19 mouse cellular contexts compared by ENCODE assay signal in the genomic region with DNA sequence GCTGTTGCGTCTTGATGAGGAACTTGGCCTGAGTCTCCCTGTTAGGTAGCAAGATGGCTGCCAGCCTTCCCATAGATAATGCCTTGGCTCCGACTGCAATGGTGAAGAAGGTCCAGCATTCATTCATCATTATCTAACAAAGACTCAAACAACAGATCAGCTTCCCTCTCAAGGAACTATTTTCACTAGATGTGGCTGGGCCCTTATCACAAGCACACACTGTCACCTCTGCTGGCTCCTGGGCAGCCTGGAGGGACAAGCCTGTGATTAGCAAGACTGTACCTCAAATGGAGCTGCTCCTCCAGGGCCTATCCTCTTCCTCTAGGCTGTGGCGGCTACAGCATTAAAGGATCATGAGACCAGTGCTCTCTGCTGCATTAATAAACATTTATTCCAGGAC. TPM values are rescaled to one million over a fixed set of nuclear protein-coding genes. Genes with fewer than 3 reads are reported as not detected.
DNase-seq lines count a peak whose midpoint lies in the region; ATAC-seq and TF ChIP-seq lines count a peak whose summit lies in the region.
"Had no signal": no experiment of that assay in that cellular context is flagged by ENCODE, and none has a peak within 500 bp of the region (broad histone marks: within the 10 kb centered on the region; RNA-seq: fewer than 3 reads in every experiment).

No protein-coding gene starts in this region.

- no peak for TF ChIP-seq CTCF in liver, embryonic 14.5 days (IDR thresholded peaks at IDR 0.05; ENCODE audit: low read depth)

- H3K4me3 ChIP-seq in forebrain, embryonic 12.5 days (replicated peaks), result no peak overlapping the region
- H3K4me3 ChIP-seq in forebrain, embryonic 16.5 days (replicated peaks; ENCODE audit: low read length), result no peak overlapping the region
- no peak overlapping the region for H3K4me3 ChIP-seq in intestine, embryonic 15.5 days (replicated peaks)
- H3K4me3 ChIP-seq in intestine, embryonic 16.5 days (ENCODE audit: low read length), result no peak overlapping the region
- no peak overlapping the region for H3K4me3 ChIP-seq in liver, embryonic 14.5 days (ENCODE audit: insufficient read depth in 1 of 2, low read depth in 2 of 2, low read length in 2 of 2)
- no peak overlapping the region for H3K4me3 ChIP-seq in midbrain, embryonic 15.5 days
- H3K4me3 ChIP-seq: gastrocnemius, adult 2 months; heart, embryonic 12.5 days; lung, embryonic 15.5 days; stomach, embryonic 15.5 days had no signal

- no peaks in the 10 kb centered on the region for H3K27me3 ChIP-seq in forebrain, embryonic 12.5 days
- H3K27me3 ChIP-seq in forebrain, embryonic 16.5 days (replicated peaks; ENCODE audit: control insufficient read depth, insufficient read depth, low read length), result no peaks in the 10 kb centered on the region
- no peaks in the 10 kb centered on the region for H3K27me3 ChIP-seq in intestine, embryonic 15.5 days (replicated peaks)
- H3K27me3 ChIP-seq in intestine, embryonic 16.5 days (replicated peaks; ENCODE audit: control insufficient read depth, insufficient read depth, low read length), result no peaks in the 10 kb centered on the region; the same call in 1 of the 2 replicates
- no peaks in the 10 kb centered on the region for H3K27me3 ChIP-seq in liver, embryonic 14.5 days (ENCODE audit: control insufficient read depth, insufficient read depth, low read length)
- H3K27me3 ChIP-seq in midbrain, embryonic 15.5 days (replicated peaks), result no peaks in the 10 kb centered on the region
- H3K27me3 ChIP-seq: lung, embryonic 15.5 days; stomach, embryonic 15.5 days had no signal

- H3K4me2 ChIP-seq in forebrain, embryonic 12.5 days, result no peak overlapping the region
- no peak overlapping the region for H3K4me2 ChIP-seq in forebrain, embryonic 16.5 days (ENCODE audit: low read length)
- no peak overlapping the region for H3K4me2 ChIP-seq in intestine, embryonic 15.5 days (replicated peaks)
- H3K4me2 ChIP-seq in intestine, embryonic 16.5 days (ENCODE audit: low read depth, low read length), result no peak overlapping the region
- H3K4me2 ChIP-seq in liver, embryonic 14.5 days (ENCODE audit: low read depth), result no peak overlapping the region
- H3K4me2 ChIP-seq in midbrain, embryonic 15.5 days, result no peak overlapping the region
- H3K4me2 ChIP-seq: lung, embryonic 15.5 days; stomach, embryonic 15.5 days had no signal

- H3K36me3 ChIP-seq in forebrain, embryonic 12.5 days (replicated peaks), result no peaks in the 10 kb centered on the region
- H3K36me3 ChIP-seq in forebrain, embryonic 16.5 days (ENCODE audit: control insufficient read depth, insufficient read depth), result no peaks in the 10 kb centered on the region
- H3K36me3 ChIP-seq in intestine, embryonic 15.5 days, result no peaks in the 10 kb centered on the region
- no peaks in the 10 kb centered on the region for H3K36me3 ChIP-seq in intestine, embryonic 16.5 days (ENCODE audit: control insufficient read depth, insufficient read depth, low read length)
- H3K36me3 ChIP-seq in liver, embryonic 14.5 days (replicated peaks; ENCODE audit: control insufficient read depth, insufficient read depth, low read depth), result no peaks in the 10 kb centered on the region
- no peaks in the 10 kb centered on the region; the same call in 1 of the 2 replicates for H3K36me3 ChIP-seq in midbrain, embryonic 15.5 days (replicated peaks)
- H3K36me3 ChIP-seq: heart, embryonic 12.5 days; lung, embryonic 15.5 days; stomach, embryonic 15.5 days had no signal

- no peaks in the 10 kb centered on the region for H3K9me3 ChIP-seq in forebrain, embryonic 12.5 days
- no peaks in the 10 kb centered on the region for H3K9me3 ChIP-seq in forebrain, embryonic 16.5 days (ENCODE audit: control insufficient read depth, low read length)
- no peaks in the 10 kb centered on the region for H3K9me3 ChIP-seq in intestine, embryonic 15.5 days
- H3K9me3 ChIP-seq in intestine, embryonic 16.5 days (ENCODE audit: control insufficient read depth, low read length), result no peaks in the 10 kb centered on the region
- H3K9me3 ChIP-seq in liver, embryonic 14.5 days (ENCODE audit: control insufficient read depth, low read length), result no peaks in the 10 kb centered on the region
- no peaks in the 10 kb centered on the region for H3K9me3 ChIP-seq in midbrain, embryonic 15.5 days
- H3K9me3 ChIP-seq: heart, embryonic 12.5 days; lung, embryonic 15.5 days; stomach, embryonic 15.5 days had no signal

- H3K4me1 ChIP-seq in forebrain, embryonic 12.5 days, result peaks cover 14% of the 10 kb centered on the region; the same call in 1 of the 2 replicates
- peaks cover 13% of the 10 kb centered on the region; the same call in 1 of the 2 replicates for H3K4me1 ChIP-seq in forebrain, embryonic 16.5 days (replicated peaks; ENCODE audit: control insufficient read depth, insufficient read depth, low read length)
- 0 out of 2 replicates have a peak, but pooled peaks cover 6% of the 10 kb centered on the region for H3K4me1 ChIP-seq in intestine, embryonic 15.5 days (replicated peaks)
- H3K4me1 ChIP-seq in intestine, embryonic 16.5 days (ENCODE audit: control insufficient read depth, insufficient read depth, low read length), result peaks cover 6% of the 10 kb centered on the region; the same call in 1 of the 2 replicates
- H3K4me1 ChIP-seq in liver, embryonic 14.5 days (replicated peaks; ENCODE audit: control insufficient read depth in 2 of 2, insufficient read depth in 2 of 2, low read length in 1 of 2), result peaks cover 0 to 25% of the 10 kb centered on the region in 2 experiments; a peak in 3 of 4 replicates
- H3K4me1 ChIP-seq in midbrain, embryonic 15.5 days, result peaks cover 15% of the 10 kb centered on the region

- 85% methylated on average over 3 of the region's 3 CpGs for WGBS in forebrain, embryonic 12.5 days
- WGBS in forebrain, embryonic 16.5 days, result 85% methylated on average over 3 of the region's 3 CpGs
- WGBS in intestine, embryonic 15.5 days, result 75% methylated on average over 3 of the region's 3 CpGs
- 78% methylated on average over 3 of the region's 3 CpGs for WGBS in intestine, embryonic 16.5 days
- WGBS in liver, embryonic 14.5 days (ENCODE audit: insufficient replicate concordance), result 23% methylated on average over 3 of the region's 3 CpGs
- WGBS in midbrain, embryonic 15.5 days, result 69% methylated on average over 3 of the region's 3 CpGs

- peak in 2 of 3 experiments; percentile 12 to 26 for DNase-seq in liver, embryonic 14.5 days (ENCODE audit: low read depth in 3 of 3, low spot score in 3 of 3)
- no peak for DNase-seq in adrenal gland, adult (ENCODE audit: inconsistent age in 2 of 2, low spot score in 1 of 2)
- DNase-seq: adrenal gland, adult 8-10 months; cerebellum, postnatal 14 days; gastrocnemius, adult 2 months; kidney, postnatal 10 days; thymus, postnatal 36 days had no signal

- ATAC-seq in forebrain, embryonic 12.5 days (ENCODE audit: low FRiP score), result peak; percentile 13; the same call in 1 of the 2 replicates
- no peak for ATAC-seq in forebrain, embryonic 16.5 days
- 0 out of 2 replicates have a peak, but pooled peaks have one; percentile 14 for ATAC-seq in intestine, embryonic 15.5 days
- no peak for ATAC-seq in intestine, embryonic 16.5 days
- peak; percentile 84 for ATAC-seq in liver, embryonic 14.5 days (ENCODE audit: insufficient read depth)
- peak; percentile 38; the same call in 1 of the 2 replicates for ATAC-seq in midbrain, embryonic 15.5 days (replicated peaks)
- ATAC-seq in erythroblast, adult 5-6 weeks (replicated peaks; ENCODE audit: low FRiP score, poor library complexity, severe bottlenecking), result no peak
- ATAC-seq: inflammation-experienced regulatory T-cells, adult 6 months had no signal

- peak; percentile 50 for TF ChIP-seq EP300 in liver, embryonic 14.5 days (IDR thresholded peaks at IDR 0.05; ENCODE audit: low read depth)

- no peak overlapping the region for H3K9ac ChIP-seq in forebrain, embryonic 12.5 days
- no peak overlapping the region for H3K9ac ChIP-seq in forebrain, embryonic 16.5 days (replicated peaks; ENCODE audit: low read depth, low read length)
- no peak overlapping the region for H3K9ac ChIP-seq in intestine, embryonic 15.5 days
- H3K9ac ChIP-seq in intestine, embryonic 16.5 days (ENCODE audit: low read depth, low read length), result no peak overlapping the region
- H3K9ac ChIP-seq in liver, embryonic 14.5 days (replicated peaks), result no peak overlapping the region
- H3K9ac ChIP-seq in midbrain, embryonic 15.5 days, result no peak overlapping the region
- H3K9ac ChIP-seq: heart, embryonic 12.5 days; lung, embryonic 15.5 days; stomach, embryonic 15.5 days had no signal

- no peak overlapping the region for H3K27ac ChIP-seq in forebrain, embryonic 12.5 days
- H3K27ac ChIP-seq in forebrain, embryonic 16.5 days (ENCODE audit: low read length), result no peak overlapping the region
- H3K27ac ChIP-seq in intestine, embryonic 15.5 days, result no peak overlapping the region
- H3K27ac ChIP-seq in intestine, embryonic 16.5 days (ENCODE audit: low read length), result no peak overlapping the region
- H3K27ac ChIP-seq in liver, embryonic 14.5 days, result no peak overlapping the region
- peak overlapping the region; percentile 57; the same call in 1 of the 2 replicates for H3K27ac ChIP-seq in midbrain, embryonic 15.5 days
- H3K27ac ChIP-seq: gastrocnemius, adult 2 months; lung, embryonic 15.5 days; stomach, embryonic 15.5 days had no signal

RNA-seq across cellular contexts. Expression of a gene that starts 28.4 kb away (rescaled TPM):
- polyA plus RNA-seq in forebrain, embryonic 12.5 days (2016; fragmentation: Nextera tagmentation; extraction: Ambion mirVana), result 1.3 TPM in 2 replicates
- polyA plus RNA-seq in forebrain, embryonic 16.5 days (2015; fragmentation: Nextera tagmentation; extraction: Ambion mirVana), result 3.1 and 5.6 TPM in 2 replicates
- polyA plus RNA-seq in intestine, embryonic 15.5 days (2015; fragmentation: Nextera tagmentation; extraction: Ambion mirVana), result 0.11 and 0.13 TPM in 2 replicates
- 0.10 TPM in 2 replicates for polyA plus RNA-seq in intestine, embryonic 16.5 days (2015; fragmentation: Nextera tagmentation; extraction: Ambion mirVana)
- polyA plus RNA-seq in liver, embryonic 14.5 days (2012; rRNA removed), result 0.17 and 0.19 TPM in 2 replicates
- 0.05 TPM in 1 of 2 replicates, not detected in the other for polyA plus RNA-seq in liver, embryonic 14.5 days (2014; fragmentation: Nextera tagmentation; extraction: Ambion mirVana)
- 6.2 and 7.5 TPM in 2 replicates for polyA plus RNA-seq in midbrain, embryonic 15.5 days (2015; fragmentation: Nextera tagmentation; extraction: Ambion mirVana)
- not detected in 2 replicates for total RNA-seq in erythroblast, adult 5-6 weeks (2015; ENCODE audit: low replicate concordance)
- not detected in 2 replicates for total RNA-seq in erythroblast, adult 5-6 weeks (2017; ENCODE audit: low replicate concordance)
- total RNA-seq: megakaryocyte, adult 5-6 weeks had no signal

RNA-seq across cellular contexts. Expression of a gene that starts 40.5 kb away (rescaled TPM):
- 0.08 TPM in 2 replicates for polyA plus RNA-seq in forebrain, embryonic 12.5 days (2016; fragmentation: Nextera tagmentation; extraction: Ambion mirVana)
- 0.40 and 0.49 TPM in 2 replicates for polyA plus RNA-seq in forebrain, embryonic 16.5 days (2015; fragmentation: Nextera tagmentation; extraction: Ambion mirVana)
- polyA plus RNA-seq in intestine, embryonic 15.5 days (2015; fragmentation: Nextera tagmentation; extraction: Ambion mirVana), result 4.2 and 4.5 TPM in 2 replicates
- polyA plus RNA-seq in intestine, embryonic 16.5 days (2015; fragmentation: Nextera tagmentation; extraction: Ambion mirVana), result 2.8 and 3.8 TPM in 2 replicates
- polyA plus RNA-seq in liver, embryonic 14.5 days (2012; rRNA removed), result 0.04 TPM in 2 replicates
- 0.01 and 0.11 TPM in 2 replicates for polyA plus RNA-seq in liver, embryonic 14.5 days (2014; fragmentation: Nextera tagmentation; extraction: Ambion mirVana)
- 0.60 and 0.72 TPM in 2 replicates for polyA plus RNA-seq in midbrain, embryonic 15.5 days (2015; fragmentation: Nextera tagmentation; extraction: Ambion mirVana)
- total RNA-seq in erythroblast, adult 5-6 weeks (2015; ENCODE audit: low replicate concordance), result not detected in 2 replicates
- total RNA-seq in erythroblast, adult 5-6 weeks (2017; ENCODE audit: low replicate concordance), result not detected in 2 replicates
- total RNA-seq: megakaryocyte, adult 5-6 weeks had no signal
- polyA plus RNA-seq: inflammation-experienced regulatory T-cells, adult 6 months; neural tube, embryonic 11.5 days had no signal

Comparison
In these comparisons a context has a peak if more than half of its experiments do, and no peak if none do; other contexts are left out.
1. ATAC-seq: peak in forebrain, embryonic 12.5 days (single experiment), intestine, embryonic 15.5 days (single experiment), liver, embryonic 14.5 days (single experiment) and midbrain, embryonic 15.5 days (single experiment); none in forebrain, embryonic 16.5 days (single experiment), intestine, embryonic 16.5 days (single experiment) and erythroblast, adult 5-6 weeks (single experiment).
2. DNase-seq: peak in liver, embryonic 14.5 days (2 of 3); none in adrenal gland, adult (0 of 2).